Comparison of ENCODE assay signal across 9 mouse cellular contexts in the genomic region with DNA sequence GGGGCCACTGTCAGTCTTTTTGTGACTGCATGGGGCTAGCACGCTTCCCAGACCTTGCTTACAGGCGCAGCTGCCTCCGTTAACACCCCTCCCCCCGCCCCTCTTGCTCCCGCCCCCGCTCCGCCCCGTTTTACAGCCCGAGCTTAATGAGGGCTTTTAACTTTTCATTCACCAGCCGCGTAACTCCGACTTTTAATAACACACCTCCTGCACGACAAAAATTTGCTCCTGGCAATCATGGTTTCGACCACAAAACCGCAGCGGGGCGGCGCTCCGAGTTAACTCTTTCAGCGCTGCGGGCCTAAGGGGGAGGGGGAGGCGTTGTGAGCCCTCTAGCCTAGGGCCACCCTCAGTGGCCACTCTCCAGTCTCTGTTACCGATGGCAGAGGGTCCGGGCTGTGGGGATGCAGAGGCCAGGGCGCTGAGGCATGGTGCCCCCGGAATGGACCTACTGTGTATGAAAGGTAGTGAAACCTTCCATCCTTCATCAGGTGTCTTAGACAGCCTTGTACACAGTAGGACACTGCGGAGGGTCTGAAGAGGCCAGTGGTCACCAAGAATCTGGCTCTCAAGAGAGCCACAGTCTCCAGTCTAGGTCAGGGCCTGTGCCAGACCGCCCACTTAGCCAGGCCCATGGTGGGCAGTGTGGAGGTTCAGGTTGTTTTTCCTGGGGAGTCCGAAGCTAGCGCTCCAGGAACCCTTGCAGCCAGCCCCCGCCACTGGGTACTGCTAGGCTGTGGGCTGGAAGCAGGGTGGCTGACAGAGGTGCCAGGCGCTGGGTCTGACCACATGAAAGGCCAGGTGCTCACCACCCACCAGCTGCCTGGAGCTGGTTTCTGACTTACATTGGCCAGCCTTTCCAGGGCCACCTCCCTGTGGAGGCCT. TPM values are rescaled to one million over a fixed set of nuclear protein-coding genes. Genes with fewer than 3 reads are reported as not detected.
DNase-seq lines count a peak whose midpoint lies in the region; ATAC-seq lines count a peak whose summit lies in the region.
"Had no signal": no experiment of that assay in that cellular context is flagged by ENCODE, and none has a peak within 500 bp of the region (broad histone marks: within the 10 kb centered on the region; RNA-seq: fewer than 3 reads in every experiment).

No protein-coding gene starts in this region.

- DNase-seq in right cerebral cortex, adult 18-20 months: peak; percentile 13
- DNase-seq in right cerebral cortex, postnatal 25 days: no peak
- peak; percentile 46 for DNase-seq in embryo, embryonic 11.5 days (ENCODE audit: low read depth, low spot score)
- no peak for DNase-seq in hindbrain, embryonic 14.5 days (ENCODE audit: low spot score)
- peak; percentile 54 for DNase-seq in liver, embryonic 11.5 days (ENCODE audit: low spot score)
- DNase-seq in neural tube, embryonic 11.5 days (ENCODE audit: low spot score): peak; percentile 65
- peak; percentile 68 for DNase-seq in yolk sac, embryonic 10.5 days (ENCODE audit: low spot score)

- no peaks in the 10 kb centered on the region for H3K9me3 ChIP-seq in hindbrain, embryonic 14.5 days (ENCODE audit: control insufficient read depth, low read length)
- H3K9me3 ChIP-seq in liver, embryonic 11.5 days (ENCODE audit: control insufficient read depth, low read length): no peaks in the 10 kb centered on the region
- no peaks in the 10 kb centered on the region for H3K9me3 ChIP-seq in neural tube, embryonic 11.5 days (ENCODE audit: control insufficient read depth, low read length)

- no peaks in the 10 kb centered on the region for H3K36me3 ChIP-seq in hindbrain, embryonic 14.5 days (replicated peaks; ENCODE audit: control insufficient read depth, insufficient read depth)
- no peaks in the 10 kb centered on the region for H3K36me3 ChIP-seq in liver, embryonic 11.5 days (ENCODE audit: control insufficient read depth, insufficient read depth, low read length)
- no peaks in the 10 kb centered on the region for H3K36me3 ChIP-seq in neural tube, embryonic 11.5 days (ENCODE audit: control insufficient read depth, insufficient read depth, low read length)

- H3K27me3 ChIP-seq in hindbrain, embryonic 14.5 days (ENCODE audit: control insufficient read depth, insufficient read depth, low read length): peaks cover 54% of the 10 kb centered on the region
- H3K27me3 ChIP-seq in liver, embryonic 11.5 days (replicated peaks; ENCODE audit: control insufficient read depth, insufficient read depth, low read length): peaks cover 81% of the 10 kb centered on the region
- H3K27me3 ChIP-seq in neural tube, embryonic 11.5 days (ENCODE audit: control insufficient read depth, insufficient read depth, low read length): peaks cover 52% of the 10 kb centered on the region

- no peak overlapping the region for H3K9ac ChIP-seq in hindbrain, embryonic 14.5 days
- H3K9ac ChIP-seq in liver, embryonic 11.5 days (ENCODE audit: low read depth, low read length): no peak overlapping the region
- no peak overlapping the region; the same call in 1 of the 2 replicates for H3K9ac ChIP-seq in neural tube, embryonic 11.5 days (ENCODE audit: low read length)

- 0 out of 2 replicates have a peak, but pooled peaks have one; percentile 37 for ATAC-seq in hindbrain, embryonic 14.5 days (ENCODE audit: low FRiP score)
- ATAC-seq in liver, embryonic 11.5 days (replicated peaks; ENCODE audit: low FRiP score): no peak; the same call in 1 of the 2 replicates
- 0 out of 2 replicates have a peak, but pooled peaks have one; percentile 35 for ATAC-seq in neural tube, embryonic 11.5 days (ENCODE audit: insufficient read depth, low FRiP score, low TSS enrichment)
- ATAC-seq in inflammation-experienced regulatory T-cells, adult 6 months: no peak

- H3K27ac ChIP-seq in hindbrain, embryonic 14.5 days: no peak overlapping the region
- no peak overlapping the region for H3K27ac ChIP-seq in liver, embryonic 11.5 days (ENCODE audit: low read depth, low read length)
- no peak overlapping the region for H3K27ac ChIP-seq in neural tube, embryonic 11.5 days (ENCODE audit: low read depth, low read length)

- peak overlapping the region; percentile 29 for H3K4me3 ChIP-seq in hindbrain, embryonic 14.5 days (replicated peaks; ENCODE audit: low read length)
- peak overlapping the region; percentile 33 for H3K4me3 ChIP-seq in liver, embryonic 11.5 days (ENCODE audit: low read depth, low read length)
- peak overlapping the region; percentile 32 for H3K4me3 ChIP-seq in neural tube, embryonic 11.5 days (ENCODE audit: low read depth, low read length)
- H3K4me3 ChIP-seq: erythroblast, embryonic 14.5 days had no signal

- H3K4me2 ChIP-seq in hindbrain, embryonic 14.5 days (replicated peaks): peak overlapping the region; percentile 52
- H3K4me2 ChIP-seq in liver, embryonic 11.5 days: peak overlapping the region; percentile 55
- peak overlapping the region; percentile 48 for H3K4me2 ChIP-seq in neural tube, embryonic 11.5 days (ENCODE audit: low read depth)

- H3K4me1 ChIP-seq in hindbrain, embryonic 14.5 days (replicated peaks; ENCODE audit: control insufficient read depth, insufficient read depth, low read length): peaks cover 25% of the 10 kb centered on the region; the same call in 1 of the 2 replicates
- peaks cover 21% of the 10 kb centered on the region for H3K4me1 ChIP-seq in liver, embryonic 11.5 days (replicated peaks; ENCODE audit: control insufficient read depth, insufficient read depth, low read length)
- 0 out of 2 replicates have a peak, but pooled peaks cover 13% of the 10 kb centered on the region for H3K4me1 ChIP-seq in neural tube, embryonic 11.5 days (ENCODE audit: control insufficient read depth, insufficient read depth, low read length)

- WGBS in hindbrain, embryonic 14.5 days: 12% methylated on average over 32 of the region's 32 CpGs
- 11% methylated on average over 32 of the region's 32 CpGs for WGBS in liver, embryonic 11.5 days
- 7% methylated on average over 32 of the region's 32 CpGs for WGBS in neural tube, embryonic 11.5 days

RNA-seq across cellular contexts. Expression of a gene that starts 3.0 kb away (rescaled TPM):
- polyA plus RNA-seq in hindbrain, embryonic 14.5 days (2014; fragmentation: Nextera tagmentation; extraction: Ambion mirVana): 1.0 and 1.1 TPM in 2 replicates
- polyA plus RNA-seq in liver, embryonic 11.5 days (2014; fragmentation: Nextera tagmentation; extraction: Ambion mirVana): 2.7 and 3.7 TPM in 2 replicates
- 4.2 and 4.3 TPM in 2 replicates for polyA plus RNA-seq in neural tube, embryonic 11.5 days (2014; fragmentation: Nextera tagmentation; extraction: Ambion mirVana)
- not detected for polyA plus RNA-seq in inflammation-experienced regulatory T-cells, adult 6 months (2017; shearing (Covaris generic))
- polyA plus RNA-seq: erythroblast, embryonic 14.5 days had no signal

Comparison
In these comparisons a context has a peak if more than half of its experiments do, and no peak if none do; other contexts are left out.
1. DNase-seq: peak in right cerebral cortex, adult 18-20 months (single experiment), embryo, embryonic 11.5 days (single experiment), liver, embryonic 11.5 days (single experiment), neural tube, embryonic 11.5 days (single experiment) and yolk sac, embryonic 10.5 days (single experiment); none in right cerebral cortex, postnatal 25 days (single experiment) and hindbrain, embryonic 14.5 days (single experiment).
2. ATAC-seq: peak in hindbrain, embryonic 14.5 days (single experiment) and neural tube, embryonic 11.5 days (single experiment); none in liver, embryonic 11.5 days (single experiment) and inflammation-experienced regulatory T-cells, adult 6 months (single experiment).
3. Peak in every context shown above with its lines, with median percentiles within 50 percentile points of each other: H3K4me2 ChIP-seq and H3K4me3 ChIP-seq.